Mouse (Mus musculus) common myeloid progenitor, adult 5-6 weeks (primary cell): ENCODE results near the gene Ado. TPM values are rescaled to one million over a fixed set of nuclear protein-coding genes. Genes with fewer than 3 reads are reported as not detected.

ENCODE experiments used
- ATAC-seq: replicated peaks from 2 replicates; pipeline ENCODE4 v1.8.0; 2016; ENCODE audit warnings: low read depth, mild to moderate bottlenecking, moderate TSS enrichment, inconsistent platforms; ENCODE audit not compliant: poor library complexity, severe bottlenecking
- total RNA-seq: library from RNA; stranded (forward); fragments of 200-1000, 187-1606 nt; gene quantifications from 2 replicates; pipeline ENCODE4 v1.2.3, GENCODE M21; 2017

Ado gene
- 15.6 and 21.6 TPM in 2 replicates for total RNA-seq

DNA sequence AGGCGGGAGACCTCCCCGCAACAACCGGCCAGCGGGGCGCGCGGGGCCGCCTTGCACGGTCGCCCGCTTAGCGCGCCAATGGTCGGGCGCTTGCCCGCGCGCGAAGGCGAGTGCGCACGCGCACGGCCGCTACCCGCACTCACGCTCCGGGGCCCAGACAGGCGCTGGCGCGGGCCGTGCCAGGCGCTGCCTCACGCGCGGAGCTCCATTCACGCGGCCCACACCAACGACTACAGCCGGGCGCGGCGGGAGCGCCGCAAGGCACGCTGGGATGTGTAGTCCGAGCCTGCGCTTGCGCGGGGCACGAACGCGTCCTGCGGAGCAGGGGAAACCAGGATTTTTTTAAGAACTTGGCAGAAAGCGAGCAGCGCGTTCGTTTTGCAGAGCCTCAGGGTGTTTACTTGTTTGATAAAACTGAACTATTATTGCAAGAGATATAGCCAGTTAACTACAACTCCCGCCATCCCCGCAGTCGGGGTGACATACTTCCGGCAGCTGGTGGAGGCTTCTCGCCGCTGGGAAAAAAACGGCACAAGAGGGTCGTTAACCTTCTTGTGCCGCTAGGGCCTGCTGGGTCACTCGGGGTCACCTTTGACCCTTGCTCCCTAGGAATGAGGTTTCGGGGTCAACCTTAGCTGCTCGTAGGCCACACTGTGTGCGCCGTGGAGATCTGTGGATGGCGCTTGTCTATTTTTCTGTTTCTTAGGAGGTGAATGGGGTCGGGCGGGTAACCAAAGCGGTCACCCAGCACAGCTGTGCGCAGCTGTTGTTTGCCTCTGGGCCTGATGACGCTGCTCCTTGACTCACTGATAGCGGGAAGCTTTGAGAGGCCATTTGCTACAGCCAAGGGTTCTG lies at the start of gene Ado:
Gene Ado (minus strand): TSS at position 79 of the 855 bp plus-strand sequence.
- peak; percentile 85 for ATAC-seq

DNA sequence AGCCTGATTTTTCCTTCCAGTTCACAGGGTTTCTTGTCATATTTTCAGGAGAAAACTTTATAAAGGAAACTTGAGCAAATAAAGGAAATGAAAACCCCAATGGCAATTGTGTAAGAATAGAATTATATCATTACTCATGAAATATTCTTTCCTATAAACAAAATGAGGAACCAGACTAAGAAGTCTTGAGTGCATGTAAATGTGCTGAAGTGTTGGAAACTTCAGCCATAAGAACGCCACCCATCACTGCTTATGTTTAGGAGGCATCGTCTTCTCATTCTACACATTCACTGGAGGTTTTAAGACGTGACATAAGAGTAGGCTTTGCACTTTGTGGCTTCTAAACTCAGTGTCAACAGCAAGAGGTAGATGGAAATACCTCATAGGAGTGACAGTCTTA lies 46.5 kb upstream of the Ado start:
- 0 out of 2 replicates have a peak, but pooled peaks have one; percentile 28 for ATAC-seq

DNA sequence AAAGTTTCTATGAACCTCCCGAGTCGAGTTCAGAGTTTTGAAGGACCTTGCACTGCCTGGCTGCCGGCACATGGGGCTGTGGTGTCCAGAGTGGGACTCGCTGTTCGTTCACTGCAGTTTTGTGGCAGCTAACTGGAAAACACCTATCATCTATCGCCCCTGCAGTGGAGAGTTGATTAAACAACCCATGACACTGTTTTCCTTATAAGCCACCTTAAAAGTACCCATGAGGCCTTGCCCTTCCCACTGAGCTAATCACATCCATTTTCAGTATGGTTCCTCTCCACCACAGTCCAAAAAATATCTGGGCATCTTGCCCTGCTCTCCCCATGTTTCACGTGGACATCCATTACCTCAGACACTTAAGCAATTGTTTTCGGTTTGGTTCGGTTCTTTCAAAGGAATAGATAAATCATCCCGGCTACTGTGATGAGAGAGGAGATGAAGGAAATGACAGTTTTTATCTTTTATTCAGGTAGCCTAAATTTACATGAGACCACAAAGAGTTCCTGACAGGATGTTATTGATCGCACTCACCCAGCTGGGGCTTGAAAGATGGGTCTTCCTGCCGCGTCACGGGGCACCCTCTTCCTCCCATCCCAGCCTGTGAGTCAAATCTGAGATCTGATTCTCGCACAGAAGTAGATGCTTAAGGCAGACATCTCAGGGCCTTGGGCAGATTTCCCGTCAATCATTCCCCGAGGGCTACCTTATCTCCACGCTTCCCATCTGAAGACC lies 37.3 kb upstream of the Ado start:
- no peak for ATAC-seq

DNA sequence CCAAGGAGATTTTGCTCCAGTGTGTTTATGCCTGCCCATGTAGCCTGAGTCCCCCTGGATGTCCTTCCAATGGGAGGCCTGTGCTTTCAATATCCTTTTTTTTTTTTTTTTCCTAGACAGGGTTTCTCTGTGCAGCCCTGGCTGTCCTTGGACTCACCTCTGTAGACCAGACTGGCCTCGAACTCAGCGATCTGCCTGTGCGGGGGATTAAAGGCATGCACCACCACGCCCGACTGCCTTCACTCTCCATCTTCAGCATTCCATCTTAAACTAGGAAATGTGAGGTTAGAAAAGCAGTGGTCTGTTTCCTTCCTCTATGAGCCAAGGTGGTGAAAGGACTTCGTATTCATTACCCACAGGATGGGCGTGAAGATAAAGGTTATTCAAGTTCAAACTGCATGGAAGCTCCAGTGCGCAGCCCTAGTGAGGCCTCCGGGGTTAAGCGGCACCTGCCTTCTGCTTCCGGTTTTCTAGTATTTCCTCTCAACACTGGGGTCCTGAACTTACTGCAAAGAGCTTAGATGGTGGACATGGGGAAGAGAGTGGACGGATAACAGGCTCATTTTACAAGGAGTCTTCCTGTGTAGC lies 33.0 kb upstream of the Ado start:
- ATAC-seq: peak; percentile 88

DNA sequence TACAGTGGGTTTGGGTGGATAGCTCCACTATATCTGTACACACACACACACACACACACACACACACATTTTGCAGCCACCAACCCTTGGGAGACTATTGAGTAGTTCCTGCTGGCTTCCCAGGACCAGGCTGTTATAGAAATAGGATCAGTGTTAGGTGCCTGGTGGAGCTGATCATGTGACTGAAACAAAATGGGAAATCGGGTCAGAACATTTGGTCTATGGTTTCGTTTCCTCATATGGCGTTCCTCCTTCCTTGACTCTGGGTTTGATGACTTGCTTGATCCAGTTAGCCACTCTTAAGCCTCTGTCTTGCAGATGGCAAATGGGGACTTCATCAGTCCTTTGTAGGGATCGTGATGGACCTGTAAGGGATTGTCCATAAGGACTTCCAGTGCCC lies 31.1 kb upstream of the Ado start:
- 0 out of 2 replicates have a peak, but pooled peaks have one; percentile 19 for ATAC-seq

DNA sequence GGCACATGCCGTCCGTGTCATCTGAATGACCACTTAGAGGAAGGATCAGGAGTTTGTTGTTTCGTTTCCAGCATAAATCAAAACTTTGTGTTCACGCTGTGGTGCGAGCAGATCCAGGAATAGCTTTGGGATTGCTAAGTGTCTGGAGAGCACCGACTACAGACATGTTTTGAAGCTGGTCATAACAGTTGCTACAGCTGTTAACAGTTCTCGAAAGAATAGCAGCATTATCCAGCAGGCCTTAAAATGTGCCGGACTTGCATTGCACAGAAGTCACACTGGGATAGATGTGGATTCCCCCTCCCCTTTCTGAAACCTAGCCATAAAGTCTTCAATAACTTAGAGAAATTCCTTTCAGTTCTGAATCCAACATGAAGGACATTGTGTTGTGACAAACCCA lies 24.6 kb upstream of the Ado start:
- ATAC-seq: no peak

DNA sequence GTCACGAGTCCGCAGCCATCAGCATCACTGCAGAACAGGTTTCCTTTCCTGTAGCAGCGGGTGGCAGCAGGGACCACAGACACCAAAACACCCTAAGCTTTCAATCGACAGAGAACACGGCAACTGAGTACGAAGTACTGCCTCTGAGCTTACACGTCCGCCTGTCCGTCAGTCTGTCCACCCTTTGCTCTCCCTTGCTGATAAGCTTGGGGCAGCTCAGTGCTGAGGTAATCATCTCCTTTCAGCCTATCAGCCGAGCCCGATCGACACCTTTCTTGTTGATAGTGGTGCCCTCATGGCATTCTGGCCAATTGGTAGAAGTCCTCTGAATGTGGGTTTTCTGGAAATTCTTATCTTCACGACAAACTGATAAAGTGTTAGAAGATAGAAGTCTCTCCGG lies 22.7 kb upstream of the Ado start:
- ATAC-seq: no peak

DNA sequence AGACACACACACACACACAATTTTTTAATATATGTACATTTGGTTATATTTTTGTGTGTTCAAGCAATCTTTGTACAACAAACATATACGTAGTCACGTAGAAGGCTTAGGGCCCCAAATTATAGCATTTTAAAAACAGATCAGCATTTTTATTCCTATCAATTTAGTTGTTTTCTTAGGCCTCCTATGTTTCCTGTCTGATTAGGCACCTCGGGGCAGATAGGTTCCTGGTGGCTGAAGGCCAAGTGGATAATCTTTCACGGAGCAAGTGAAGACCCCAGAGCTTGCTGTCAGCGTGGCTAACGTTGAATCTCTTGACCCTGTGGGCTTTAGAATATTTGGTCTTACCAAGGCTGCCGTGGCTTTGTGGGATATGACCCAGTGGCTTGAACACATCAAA lies 20.8 kb upstream of the Ado start:
- ATAC-seq: no peak

DNA sequence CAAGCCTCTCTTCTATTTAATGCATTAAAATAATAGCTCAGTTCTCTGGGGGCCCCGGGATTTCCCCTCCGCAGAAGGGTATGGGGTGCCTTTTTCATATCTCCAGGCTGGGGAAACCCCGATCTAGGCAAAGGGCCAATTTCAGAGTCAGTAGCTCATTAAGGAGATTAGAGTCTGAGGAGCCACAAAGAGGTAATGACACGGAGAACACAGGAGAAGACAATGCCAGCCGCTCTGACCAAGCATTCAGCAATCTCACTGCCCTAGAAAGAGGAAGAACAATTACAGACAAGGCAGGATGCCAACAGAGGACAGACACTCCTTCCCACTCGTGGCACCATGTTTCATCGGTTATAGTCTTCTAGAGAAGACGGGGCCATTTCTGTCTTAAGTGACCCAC lies 17.3 kb upstream of the Ado start:
- peak; percentile 92 for ATAC-seq

DNA sequence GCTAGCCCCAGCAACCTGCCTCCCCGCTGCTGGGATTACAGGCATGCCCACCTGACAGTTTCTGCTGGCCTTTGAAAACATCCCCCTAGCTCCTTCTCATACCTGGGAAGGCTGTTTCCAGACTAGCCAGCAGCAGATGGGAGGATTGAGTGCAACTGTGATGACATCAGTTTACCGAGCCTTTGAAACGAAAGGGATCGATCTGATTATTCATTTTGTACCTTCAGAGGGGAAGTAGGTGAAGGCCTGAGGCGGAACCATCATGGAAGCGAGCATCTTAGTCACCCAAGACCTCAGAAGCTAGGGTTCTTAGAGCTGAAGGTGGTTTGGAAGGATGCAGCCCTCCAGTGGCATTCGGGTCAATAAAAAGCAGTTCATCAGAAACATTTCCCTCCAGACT lies 15.8 kb upstream of the Ado start:
- ATAC-seq: no peak

DNA sequence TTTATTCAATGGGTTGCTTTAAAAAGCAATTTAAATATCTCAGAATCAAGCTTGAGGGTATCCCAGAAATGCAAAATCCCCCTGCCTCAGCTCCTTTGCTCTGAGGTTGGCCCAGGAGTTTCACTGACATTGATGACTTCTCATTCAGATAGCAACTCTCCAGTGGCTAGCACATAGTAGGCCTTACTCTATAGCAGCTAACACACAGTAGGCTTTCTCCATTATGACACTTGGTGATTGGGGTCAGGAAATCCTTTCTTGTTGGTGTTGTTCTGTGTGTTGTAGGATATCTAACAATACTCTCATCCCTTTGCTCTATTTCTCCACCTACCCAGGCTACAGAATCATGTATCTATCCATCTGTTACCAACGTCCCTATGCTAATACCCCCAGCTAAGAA lies 12.4 kb upstream of the Ado start:
- ATAC-seq: no peak

DNA sequence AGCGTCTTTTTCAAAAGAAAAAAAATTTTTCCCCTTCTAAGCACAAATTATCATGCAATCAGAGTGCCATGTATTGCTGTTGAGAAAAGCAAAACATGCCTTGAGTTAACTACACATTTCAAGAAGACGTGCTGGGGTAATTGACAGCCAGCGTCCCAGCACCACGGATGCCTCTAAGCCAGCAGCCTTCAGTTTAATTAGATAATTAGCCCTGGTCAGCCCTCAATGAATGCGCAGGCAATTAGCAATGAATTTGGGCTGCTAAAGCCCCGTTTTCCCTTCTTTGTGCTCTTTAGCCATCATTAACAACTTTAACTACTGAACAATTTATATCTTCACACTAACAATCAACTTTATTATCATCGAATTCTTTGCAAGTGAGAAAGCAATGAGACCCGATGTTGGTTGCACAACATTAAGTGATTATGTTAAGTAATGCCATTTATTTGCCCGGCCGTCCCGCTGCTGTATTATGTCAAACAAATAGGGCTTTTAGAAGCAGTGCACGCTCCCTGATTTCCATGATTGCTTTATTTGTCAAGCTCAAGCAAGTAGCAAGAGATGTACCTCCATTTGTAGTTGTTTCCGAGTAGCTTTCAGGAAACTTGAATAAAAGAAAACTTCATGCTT lies 11.1 kb upstream of the Ado start:
- ATAC-seq: no peak

DNA sequence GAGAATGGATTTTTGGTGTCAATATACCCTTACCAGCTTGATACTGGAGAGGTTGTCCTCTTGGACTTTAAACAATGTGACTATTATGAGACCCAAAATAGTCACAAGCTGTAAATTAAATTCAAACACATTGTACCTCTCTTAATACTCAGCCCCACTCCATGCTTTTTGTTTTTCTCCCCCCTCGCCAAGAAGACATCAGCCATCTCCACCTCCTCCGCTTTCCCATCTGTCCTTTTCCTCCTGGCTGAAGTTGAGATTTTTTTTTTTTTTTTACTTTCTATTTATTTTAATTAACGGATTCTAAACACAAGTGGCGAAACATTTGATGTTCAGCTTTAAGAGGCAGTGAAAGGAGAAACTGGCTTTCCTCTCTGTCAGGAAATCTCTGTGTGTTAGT lies 9.3 kb upstream of the Ado start:
- ATAC-seq: no peak

DNA sequence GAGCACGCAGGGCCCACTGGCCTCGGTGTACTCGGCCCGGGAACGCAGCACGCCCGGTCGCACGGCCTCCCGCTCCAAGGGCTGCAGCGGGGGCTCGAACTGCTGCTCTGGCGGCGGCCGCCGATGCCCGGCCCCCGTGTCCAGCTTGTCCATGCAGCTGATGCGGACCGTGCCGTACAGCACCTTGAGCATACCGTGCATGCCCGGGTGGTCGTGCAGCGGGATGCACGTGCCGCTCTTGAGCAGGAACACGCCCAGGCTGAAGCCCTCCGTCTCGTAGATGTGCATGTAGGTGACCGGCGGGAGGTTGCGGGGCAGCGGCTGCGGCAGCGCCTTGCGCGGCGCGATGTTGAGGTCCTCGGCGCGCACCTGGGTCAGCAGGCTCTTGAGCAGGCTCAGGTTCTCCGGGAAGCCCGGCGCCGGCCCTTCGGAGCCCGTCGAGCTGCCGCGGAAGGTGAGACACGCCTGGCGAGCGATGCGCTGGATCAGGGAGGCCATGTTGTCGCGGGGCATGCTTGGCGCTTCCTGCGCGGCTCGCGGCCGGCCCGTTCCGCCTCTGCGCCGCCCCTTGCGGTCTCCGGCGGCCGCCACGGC lies 397 bp downstream of the Ado start:
- ATAC-seq: no peak

DNA sequence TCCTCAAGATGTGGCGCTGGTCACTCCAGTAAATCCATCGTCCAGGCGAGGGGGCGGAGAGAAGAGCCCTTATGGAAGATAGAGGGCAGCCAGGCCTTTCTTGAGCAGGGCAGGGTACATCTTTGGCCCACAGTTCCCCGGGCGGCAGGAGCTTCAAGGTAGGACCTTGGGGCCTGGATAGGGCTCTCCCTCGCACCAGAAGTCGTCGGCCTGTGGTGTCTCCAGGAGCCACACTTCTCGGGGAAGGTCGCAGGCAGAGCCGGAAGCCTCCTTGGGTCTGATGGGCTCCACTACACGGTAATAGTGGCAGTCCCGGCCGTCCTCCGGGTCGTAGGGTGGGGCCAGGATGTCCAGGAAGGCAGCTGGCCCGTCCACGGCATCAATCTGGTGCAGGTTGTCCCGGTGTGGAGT lies 900 bp downstream of the Ado start:
- ATAC-seq: no peak

DNA sequence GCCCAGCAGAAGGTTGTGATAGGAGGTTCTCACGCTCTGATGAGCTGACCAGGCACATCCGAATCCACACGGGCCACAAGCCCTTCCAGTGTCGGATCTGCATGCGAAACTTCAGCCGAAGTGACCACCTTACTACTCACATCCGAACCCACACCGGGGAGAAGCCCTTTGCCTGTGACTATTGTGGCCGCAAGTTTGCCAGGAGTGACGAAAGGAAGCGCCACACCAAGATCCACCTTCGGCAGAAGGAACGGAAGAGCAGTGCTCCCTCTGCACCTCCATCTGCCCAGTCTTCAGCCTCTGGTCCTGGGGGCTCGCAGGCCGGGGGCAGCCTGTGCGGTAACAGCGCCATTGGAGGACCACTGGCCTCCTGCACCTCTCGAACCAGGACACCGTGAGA lies 8.2 kb downstream of the Ado start:
- ATAC-seq: no peak

DNA sequence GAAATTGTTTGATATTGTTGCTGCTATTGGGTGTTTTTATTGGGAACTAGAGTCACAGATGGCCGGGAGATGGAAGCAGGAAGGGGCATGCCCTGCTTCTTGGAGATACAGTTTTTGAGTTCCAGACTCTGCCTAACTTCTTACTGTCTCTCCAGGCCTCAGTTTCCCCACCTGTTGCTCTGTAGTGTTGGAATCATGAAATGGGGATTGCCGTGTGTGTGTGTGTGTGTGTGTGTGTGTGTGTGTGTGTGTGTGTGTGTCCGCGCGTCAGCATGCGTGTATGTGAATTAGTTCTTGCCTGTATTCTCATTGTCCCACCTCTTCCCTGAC lies 9.4 kb downstream of the Ado start:
- ATAC-seq: no peak

DNA sequence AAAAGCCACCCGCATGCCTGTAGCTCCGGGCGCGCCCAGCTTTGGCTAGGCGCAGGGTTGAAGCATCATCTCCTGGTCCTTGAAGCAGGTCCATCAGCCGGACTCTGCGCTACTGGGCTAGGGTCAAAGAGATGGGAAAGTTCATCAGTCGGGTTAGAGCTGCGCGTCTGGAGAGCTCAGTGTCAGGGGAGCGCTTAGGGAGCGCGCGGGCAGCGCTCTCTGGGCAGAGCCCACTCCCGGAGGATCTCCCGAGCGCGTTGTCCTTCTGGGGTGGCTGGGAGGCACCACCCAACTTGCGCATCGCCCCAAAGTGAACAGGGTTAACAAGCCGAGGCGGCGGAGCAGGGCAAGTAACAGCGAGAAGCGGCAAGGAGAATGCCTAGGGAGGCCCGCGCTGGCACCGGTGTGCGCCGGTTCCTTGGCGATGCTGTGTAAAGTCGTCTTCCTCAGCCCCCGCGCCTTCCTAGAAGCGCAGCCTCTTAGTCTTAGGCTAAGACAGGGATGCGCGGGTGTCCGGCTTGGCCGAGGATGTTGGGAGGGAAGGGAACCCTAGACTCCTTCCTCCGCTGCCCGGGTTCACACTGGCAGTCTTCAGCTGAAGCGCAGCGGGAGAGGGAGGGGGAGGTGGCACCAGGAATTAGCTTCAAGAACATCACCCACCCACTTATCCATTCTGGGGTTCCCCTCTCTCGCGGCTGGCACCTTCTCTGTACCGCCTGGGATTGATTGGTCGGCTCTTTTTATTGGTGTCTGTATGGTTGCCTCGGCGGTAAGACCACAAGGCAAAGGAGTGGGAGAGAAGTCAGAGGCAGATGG lies 10.0 kb downstream of the Ado start:
- no peak for ATAC-seq

DNA sequence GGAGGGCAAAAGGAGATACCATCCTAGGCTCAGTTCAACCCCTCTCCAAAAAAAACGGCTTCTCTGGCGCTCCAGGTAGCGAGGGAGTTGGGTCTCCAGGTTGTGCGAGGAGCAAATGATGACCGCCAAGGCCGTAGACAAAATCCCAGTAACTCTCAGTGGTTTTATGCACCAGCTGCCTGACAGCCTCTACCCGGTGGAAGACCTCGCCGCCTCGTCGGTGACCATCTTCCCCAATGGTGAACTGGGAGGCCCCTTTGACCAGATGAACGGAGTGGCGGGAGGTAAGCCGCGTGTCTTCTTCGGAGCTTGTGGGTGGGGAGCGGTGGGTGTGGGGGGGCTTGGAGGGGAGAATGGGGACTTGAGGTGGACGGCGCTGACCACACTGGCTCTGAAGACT lies 10.6 kb downstream of the Ado start:
- ATAC-seq: no peak
